Mouse (Mus musculus): ENCODE data around the gene Polr2e. TPM values are rescaled to one million over a fixed set of nuclear protein-coding genes. Genes with fewer than 3 reads are reported as not detected.

Gene Polr2e
- polyA plus RNA-seq (2014; fragmentation: Nextera tagmentation; extraction: Ambion mirVana): 205 and 219 TPM in 2 replicates

- H3K4me3 ChIP-seq (ENCODE audit: low read depth, low read length): peak within 1 kb of the TSS; percentile 78
- under 1% methylated on average over 40 of the region's 40 CpGs for WGBS
- H3K27ac ChIP-seq (ENCODE audit: low read depth, low read length): peak within 1 kb of the TSS; percentile 40; the same call in 1 of the 2 replicates
- H3K36me3 ChIP-seq (ENCODE audit: control insufficient read depth, insufficient read depth, low read length): peaks cover 37% of the 10 kb centered on the region
- peak; percentile 99 for ATAC-seq
- peak within 1 kb of the TSS; percentile 81 for H3K9ac ChIP-seq (ENCODE audit: low read length)
- peak; percentile 98 for DNase-seq (ENCODE audit: low spot score)
- peak within 1 kb of the TSS; percentile 83 for H3K4me2 ChIP-seq (ENCODE audit: low read length)
- no peaks in the 10 kb centered on the region for H3K27me3 ChIP-seq (replicated peaks; ENCODE audit: control insufficient read depth, insufficient read depth, low read length)
- H3K9me3 ChIP-seq (replicated peaks; ENCODE audit: control insufficient read depth, low read length): no peaks in the 10 kb centered on the region
- H3K4me1 ChIP-seq (ENCODE audit: control insufficient read depth, insufficient read depth, low read length): peaks cover 8% of the 10 kb centered on the region
Measured at GRCm38 (mm10) chr10:80039559-80039979, at the start of gene Polr2e. TSS of gene Polr2e (minus strand) at chr10:80039795.

- Histone ChIP-seq H3K27me3 (replicated peaks; ENCODE audit: control insufficient read depth, insufficient read depth, low read length) (no peaks in the 10 kb centered on the region), H3K9me3 (replicated peaks; ENCODE audit: control insufficient read depth, low read length) (no peaks in the 10 kb centered on the region), H3K4me2 (ENCODE audit: low read length) (no peak overlapping the region), H3K4me1 (ENCODE audit: control insufficient read depth, insufficient read depth, low read length) (no peaks in the 10 kb centered on the region), H3K4me3 (ENCODE audit: low read depth, low read length) (no peak overlapping the region), H3K9ac (ENCODE audit: low read length) (no peak overlapping the region), H3K27ac (ENCODE audit: low read depth, low read length) (no peak overlapping the region), H3K36me3 (ENCODE audit: control insufficient read depth, insufficient read depth, low read length) (peaks cover 8% of the 10 kb centered on the region; the same call in 1 of the 2 replicates)
- 57% methylated on average over 4 of the region's 4 CpGs for WGBS
- DNase-seq (ENCODE audit: low spot score): no peak
- no peak for ATAC-seq
Measured at GRCm38 (mm10) chr10:80089146-80089545, 49.6 kb upstream of the Polr2e start.

- peaks cover 18% of the 10 kb centered on the region for H3K36me3 ChIP-seq (ENCODE audit: control insufficient read depth, insufficient read depth, low read length)
- H3K9ac ChIP-seq (ENCODE audit: low read length): no peak overlapping the region
- no peak overlapping the region for H3K27ac ChIP-seq (ENCODE audit: low read depth, low read length)
- ATAC-seq (no peak), DNase-seq (ENCODE audit: low spot score) (no peak)
- H3K27me3 ChIP-seq (replicated peaks; ENCODE audit: control insufficient read depth, insufficient read depth, low read length): no peaks in the 10 kb centered on the region
- no peaks in the 10 kb centered on the region for H3K9me3 ChIP-seq (replicated peaks; ENCODE audit: control insufficient read depth, low read length)
- no peak overlapping the region for H3K4me3 ChIP-seq (ENCODE audit: low read depth, low read length)
- H3K4me2 ChIP-seq (ENCODE audit: low read length): no peak overlapping the region
- 90% methylated on average over 8 of the region's 8 CpGs for WGBS
- H3K4me1 ChIP-seq (ENCODE audit: control insufficient read depth, insufficient read depth, low read length): no peaks in the 10 kb centered on the region
Measured at GRCm38 (mm10) chr10:80087483-80087882, 47.9 kb upstream of the Polr2e start.

- H3K27ac ChIP-seq (ENCODE audit: low read depth, low read length): no peak overlapping the region
- H3K4me1 ChIP-seq (ENCODE audit: control insufficient read depth, insufficient read depth, low read length): no peaks in the 10 kb centered on the region
- 80% methylated on average over 3 of the region's 3 CpGs for WGBS
- H3K9me3 ChIP-seq (replicated peaks; ENCODE audit: control insufficient read depth, low read length): no peaks in the 10 kb centered on the region
- peaks cover 25% of the 10 kb centered on the region for H3K36me3 ChIP-seq (ENCODE audit: control insufficient read depth, insufficient read depth, low read length)
- H3K27me3 ChIP-seq (replicated peaks; ENCODE audit: control insufficient read depth, insufficient read depth, low read length): no peaks in the 10 kb centered on the region
- DNase-seq (ENCODE audit: low spot score) (no peak), ATAC-seq (no peak)
- H3K9ac ChIP-seq (ENCODE audit: low read length): no peak overlapping the region; the same call in 1 of the 2 replicates
- H3K4me3 ChIP-seq (ENCODE audit: low read depth, low read length): no peak overlapping the region
- H3K4me2 ChIP-seq (ENCODE audit: low read length): no peak overlapping the region
Measured at GRCm38 (mm10) chr10:80086847-80087246, 47.3 kb upstream of the Polr2e start.

DNA sequence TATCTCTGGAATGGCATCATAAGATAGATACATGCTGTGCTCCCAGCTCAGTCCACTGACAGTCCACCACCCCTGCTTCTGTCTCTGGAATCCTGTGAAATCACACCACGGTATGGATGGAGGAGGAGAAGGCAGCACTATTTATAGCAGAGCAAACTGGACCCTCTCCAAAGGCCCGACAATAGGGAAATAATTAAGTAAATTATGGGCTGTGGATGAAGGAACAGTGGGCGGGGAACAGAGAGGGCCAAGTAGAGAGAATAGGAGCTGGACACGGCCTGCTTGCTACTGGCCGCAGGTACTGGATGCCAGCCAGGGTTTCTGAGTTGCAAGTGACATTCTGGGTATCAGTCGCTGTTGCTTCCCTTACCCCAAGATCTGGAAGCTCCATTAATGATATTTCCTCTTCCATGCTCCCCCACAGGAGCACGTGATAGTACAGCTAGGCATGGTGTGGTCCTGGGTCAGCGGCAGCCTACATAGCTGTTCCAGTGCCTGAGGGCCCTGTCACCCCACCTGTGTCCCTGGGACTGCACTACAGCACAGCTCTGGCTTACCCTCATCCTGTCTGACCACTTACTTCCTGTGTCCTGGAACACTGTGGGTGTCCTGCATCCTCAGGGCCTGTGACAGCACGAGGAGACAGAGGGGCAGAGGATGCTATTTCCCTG lies 45.4 kb upstream of the Polr2e start:
- peak; percentile 17 for DNase-seq (ENCODE audit: low spot score)

GRCm38 (mm10) chr10:80081075-80081474 lies 41.5 kb upstream of the Polr2e start:
- Histone ChIP-seq H3K36me3 (ENCODE audit: control insufficient read depth, insufficient read depth, low read length) (peaks cover 52% of the 10 kb centered on the region), H3K27me3 (replicated peaks; ENCODE audit: control insufficient read depth, insufficient read depth, low read length) (no peaks in the 10 kb centered on the region), H3K27ac (ENCODE audit: low read depth, low read length) (no peak overlapping the region), H3K4me2 (ENCODE audit: low read length) (no peak overlapping the region), H3K9ac (ENCODE audit: low read length) (no peak overlapping the region), H3K4me3 (ENCODE audit: low read depth, low read length) (no peak overlapping the region), H3K9me3 (replicated peaks; ENCODE audit: control insufficient read depth, low read length) (no peaks in the 10 kb centered on the region), H3K4me1 (ENCODE audit: control insufficient read depth, insufficient read depth, low read length) (no peaks in the 10 kb centered on the region)
- DNase-seq (ENCODE audit: low spot score) (no peak), ATAC-seq (no peak)
- WGBS: 89% methylated on average over 3 of the region's 3 CpGs

More for the DNA sequence above, 45.4 kb upstream of the Polr2e start:
- 67% methylated on average over 9 of the region's 9 CpGs for WGBS
- no peak for ATAC-seq
- Histone ChIP-seq H3K9me3 (replicated peaks; ENCODE audit: control insufficient read depth, low read length) (no peaks in the 10 kb centered on the region), H3K9ac (ENCODE audit: low read length) (peak overlapping the region; percentile 8; the same call in 1 of the 2 replicates), H3K4me2 (ENCODE audit: low read length) (no peak overlapping the region), H3K4me1 (ENCODE audit: control insufficient read depth, insufficient read depth, low read length) (no peaks in the 10 kb centered on the region), H3K27me3 (replicated peaks; ENCODE audit: control insufficient read depth, insufficient read depth, low read length) (no peaks in the 10 kb centered on the region), H3K4me3 (ENCODE audit: low read depth, low read length) (no peak overlapping the region), H3K27ac (ENCODE audit: low read depth, low read length) (no peak overlapping the region), H3K36me3 (ENCODE audit: control insufficient read depth, insufficient read depth, low read length) (peaks cover 44% of the 10 kb centered on the region)

GRCm38 (mm10) chr10:80080396-80081070 lies 40.9 kb upstream of the Polr2e start:
- Histone ChIP-seq H3K9ac (ENCODE audit: low read length) (no peak overlapping the region), H3K9me3 (replicated peaks; ENCODE audit: control insufficient read depth, low read length) (no peaks in the 10 kb centered on the region), H3K27ac (ENCODE audit: low read depth, low read length) (no peak overlapping the region), H3K27me3 (replicated peaks; ENCODE audit: control insufficient read depth, insufficient read depth, low read length) (no peaks in the 10 kb centered on the region), H3K36me3 (ENCODE audit: control insufficient read depth, insufficient read depth, low read length) (peaks cover 52% of the 10 kb centered on the region), H3K4me1 (ENCODE audit: control insufficient read depth, insufficient read depth, low read length) (no peaks in the 10 kb centered on the region), H3K4me2 (ENCODE audit: low read length) (no peak overlapping the region), H3K4me3 (ENCODE audit: low read depth, low read length) (no peak overlapping the region)
- no peak for ATAC-seq
- DNase-seq (ENCODE audit: low spot score): no peak
- 89% methylated on average over 16 of the region's 16 CpGs for WGBS

DNA sequence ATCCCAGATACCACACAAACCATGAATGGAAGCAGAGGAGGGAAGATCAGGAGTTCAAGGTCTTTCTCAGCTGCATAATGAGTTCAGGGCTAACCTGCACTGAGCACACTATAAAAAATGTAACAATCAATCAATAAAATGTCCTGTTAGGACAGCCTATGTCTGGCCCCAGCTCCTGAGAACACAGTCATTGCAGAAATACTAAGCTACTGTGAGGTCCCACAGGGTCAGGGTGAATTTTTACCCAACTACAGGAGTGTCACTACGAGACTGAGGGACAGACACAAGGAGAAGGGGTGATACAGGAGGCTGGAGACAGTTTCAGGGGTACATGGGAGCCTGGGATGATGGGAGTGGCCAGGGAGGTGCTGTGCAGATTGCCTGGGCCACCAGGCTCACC lies 38.8 kb upstream of the Polr2e start:
- DNase-seq (ENCODE audit: low spot score) (no peak), ATAC-seq (no peak)
- Histone ChIP-seq H3K36me3 (ENCODE audit: control insufficient read depth, insufficient read depth, low read length) (peaks cover 38% of the 10 kb centered on the region), H3K9ac (ENCODE audit: low read length) (no peak overlapping the region), H3K9me3 (replicated peaks; ENCODE audit: control insufficient read depth, low read length) (no peaks in the 10 kb centered on the region), H3K4me1 (ENCODE audit: control insufficient read depth, insufficient read depth, low read length) (no peaks in the 10 kb centered on the region), H3K4me3 (ENCODE audit: low read depth, low read length) (no peak overlapping the region), H3K27me3 (replicated peaks; ENCODE audit: control insufficient read depth, insufficient read depth, low read length) (no peaks in the 10 kb centered on the region), H3K27ac (ENCODE audit: low read depth, low read length) (no peak overlapping the region), H3K4me2 (ENCODE audit: low read length) (no peak overlapping the region)
- WGBS: 80% methylated on average over 1 of the region's 1 CpGs

DNA sequence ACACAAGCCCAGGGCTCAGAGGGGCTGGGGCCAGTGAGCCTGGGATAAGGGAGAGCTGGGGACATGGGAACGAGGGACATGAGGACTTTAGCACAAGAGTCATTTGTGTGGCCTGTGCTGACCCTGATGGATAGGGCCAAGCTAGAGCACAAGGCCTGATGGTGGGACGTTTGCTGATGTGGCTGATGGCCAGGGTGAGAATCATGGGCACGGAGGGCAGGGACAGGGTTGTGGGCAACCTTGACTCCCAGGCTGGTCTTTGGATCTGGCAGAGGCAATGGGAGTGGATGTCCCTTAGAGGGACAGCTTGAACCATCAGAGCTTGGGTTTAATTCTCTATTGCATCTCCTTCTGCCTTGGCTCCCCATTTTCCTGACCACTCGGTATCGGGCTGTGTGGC lies 37.7 kb upstream of the Polr2e start:
- DNase-seq (ENCODE audit: low spot score) (no peak), ATAC-seq (no peak)
- Histone ChIP-seq H3K4me3 (ENCODE audit: low read depth, low read length) (no peak overlapping the region), H3K36me3 (ENCODE audit: control insufficient read depth, insufficient read depth, low read length) (peaks cover 32% of the 10 kb centered on the region), H3K4me1 (ENCODE audit: control insufficient read depth, insufficient read depth, low read length) (no peaks in the 10 kb centered on the region), H3K9me3 (replicated peaks; ENCODE audit: control insufficient read depth, low read length) (no peaks in the 10 kb centered on the region), H3K4me2 (ENCODE audit: low read length) (no peak overlapping the region), H3K27me3 (replicated peaks; ENCODE audit: control insufficient read depth, insufficient read depth, low read length) (no peaks in the 10 kb centered on the region), H3K27ac (ENCODE audit: low read depth, low read length) (no peak overlapping the region), H3K9ac (ENCODE audit: low read length) (no peak overlapping the region)
- WGBS: 92% methylated on average over 5 of the region's 5 CpGs
